ENCODE assay signal across 8 mouse cellular contexts in the genomic region with DNA sequence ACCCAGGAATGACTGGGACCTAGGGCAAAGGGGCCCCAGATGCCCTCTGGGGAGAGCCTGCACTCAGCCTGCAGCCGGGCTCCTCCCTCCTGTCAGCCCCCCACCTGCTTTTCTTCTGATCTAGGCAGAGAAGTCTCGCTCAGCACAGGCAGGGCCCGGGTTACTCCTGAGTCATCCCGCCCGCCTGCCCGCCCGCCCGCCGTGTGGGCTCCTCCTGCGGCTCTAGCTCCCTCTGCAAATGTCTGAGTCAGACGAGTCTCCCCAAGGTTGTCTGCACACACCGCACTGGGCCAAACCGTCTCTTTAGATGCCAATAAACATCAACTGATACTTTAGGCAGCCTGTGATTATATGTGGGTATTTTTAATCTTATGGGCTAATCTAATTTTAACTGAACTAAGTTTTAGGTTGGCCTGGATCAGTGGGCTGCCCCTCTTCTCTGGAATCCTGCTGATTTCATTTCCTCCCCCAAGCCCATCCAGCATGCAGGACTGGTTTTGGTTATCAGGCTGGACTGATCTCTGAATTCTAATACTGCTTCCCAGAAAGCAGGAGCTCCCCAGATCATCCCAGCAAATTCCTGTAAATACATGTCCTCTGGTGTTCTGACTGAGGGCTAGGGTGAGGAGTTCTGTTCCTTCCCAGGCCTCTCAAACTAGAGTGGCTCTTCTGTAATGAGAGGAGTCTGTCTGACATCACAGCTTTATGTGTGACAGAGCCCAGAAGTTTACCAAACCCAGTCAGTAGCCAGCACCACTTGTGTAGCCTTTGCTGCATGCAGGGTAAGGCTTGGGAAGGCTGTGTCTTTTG. TPM values are rescaled to one million over a fixed set of nuclear protein-coding genes. Genes with fewer than 3 reads are reported as not detected.
DNase-seq lines count a peak whose midpoint lies in the region; ATAC-seq and TF ChIP-seq lines count a peak whose summit lies in the region.

No protein-coding gene starts in this region.

- WGBS in hindbrain, embryonic 15.5 days: 10% methylated on average over 13 of the region's 13 CpGs
- WGBS in midbrain, embryonic 15.5 days: 8% methylated on average over 13 of the region's 13 CpGs

- no peaks in the 10 kb centered on the region for H3K9me3 ChIP-seq in hindbrain, embryonic 15.5 days
- H3K9me3 ChIP-seq in midbrain, embryonic 15.5 days: no peaks in the 10 kb centered on the region

- H3K4me1 ChIP-seq in testis, adult 2 months (ENCODE audit: control insufficient read depth, insufficient read depth, low read length): no peaks in the 10 kb centered on the region; the same call in 1 of the 2 replicates
- peaks cover 34% of the 10 kb centered on the region for H3K4me1 ChIP-seq in embryonic fibroblast, embryonic 13.5 days (ENCODE audit: control insufficient read depth, insufficient read depth, low read length)
- peaks cover 43% of the 10 kb centered on the region for H3K4me1 ChIP-seq in hindbrain, embryonic 15.5 days (replicated peaks)
- peaks cover 37% of the 10 kb centered on the region for H3K4me1 ChIP-seq in midbrain, embryonic 15.5 days

- DNase-seq in frontal cortex, postnatal 36 days (ENCODE audit: low spot score in 2 of 2): no peak
- DNase-seq in testis, postnatal 14 days (ENCODE audit: low spot score): no peak
- DNase-seq in yolk sac, embryonic 10.5 days (ENCODE audit: low spot score): peak; percentile 62

- peak overlapping the region; percentile 66 for H3K27ac ChIP-seq in testis, adult 2 months (ENCODE audit: control insufficient read depth, insufficient read depth, low read depth, low read length)
- peak overlapping the region; percentile 95 for H3K27ac ChIP-seq in embryonic fibroblast, embryonic 13.5 days (ENCODE audit: insufficient read depth, low read length)
- H3K27ac ChIP-seq in hindbrain, embryonic 15.5 days (replicated peaks): 0 out of 2 replicates have a peak overlapping the region, but pooled peaks have one; percentile 12
- H3K27ac ChIP-seq in midbrain, embryonic 15.5 days: no peak overlapping the region

- H3K9ac ChIP-seq in hindbrain, embryonic 15.5 days: no peak overlapping the region
- 0 out of 2 replicates have a peak overlapping the region, but pooled peaks have one; percentile 9 for H3K9ac ChIP-seq in midbrain, embryonic 15.5 days

- no peak for TF ChIP-seq POLR2A in testis, adult 2 months (IDR thresholded peaks at IDR 0.05; ENCODE audit: control insufficient read depth, low read depth, low read length)
- TF ChIP-seq POLR2A in embryonic fibroblast, embryonic 13.5 days (IDR thresholded peaks at IDR 0.05; ENCODE audit: low read depth, low read length): no peak

- H3K36me3 ChIP-seq in testis, adult 2 months (ENCODE audit: control insufficient read depth, insufficient read depth, low read length): no peaks in the 10 kb centered on the region
- H3K36me3 ChIP-seq in hindbrain, embryonic 15.5 days: no peaks in the 10 kb centered on the region
- H3K36me3 ChIP-seq in midbrain, embryonic 15.5 days (replicated peaks): no peaks in the 10 kb centered on the region

- no peak overlapping the region for H3K4me3 ChIP-seq in testis, adult 2 months (ENCODE audit: control insufficient read depth, low read depth, low read length)
- H3K4me3 ChIP-seq in embryonic fibroblast, embryonic 13.5 days (ENCODE audit: insufficient read depth, low read length): no peak overlapping the region
- no peak overlapping the region for H3K4me3 ChIP-seq in hindbrain, embryonic 15.5 days
- no peak overlapping the region for H3K4me3 ChIP-seq in midbrain, embryonic 15.5 days

- no peak for TF ChIP-seq CTCF in testis, adult 2 months (IDR thresholded peaks at IDR 0.05; ENCODE audit: control insufficient read depth, insufficient read depth, insufficient replicate concordance, low read depth, low read length)
- no peak for TF ChIP-seq CTCF in embryonic fibroblast, embryonic 13.5 days (IDR thresholded peaks at IDR 0.05; ENCODE audit: borderline replicate concordance, insufficient read depth, low read length)

- H3K27me3 ChIP-seq in testis, adult 2 months (ENCODE audit: control insufficient read depth, insufficient read depth, low read length): no peaks in the 10 kb centered on the region
- no peaks in the 10 kb centered on the region for H3K27me3 ChIP-seq in hindbrain, embryonic 15.5 days
- H3K27me3 ChIP-seq in midbrain, embryonic 15.5 days (replicated peaks): no peaks in the 10 kb centered on the region

- no peak overlapping the region for H3K4me2 ChIP-seq in hindbrain, embryonic 15.5 days
- H3K4me2 ChIP-seq in midbrain, embryonic 15.5 days: no peak overlapping the region

- peak; percentile 86 for ATAC-seq in frontal cortex, adult (ENCODE audit: low TSS enrichment)
- no peak for ATAC-seq in hindbrain, embryonic 15.5 days (ENCODE audit: low FRiP score, low read depth)
- ATAC-seq in midbrain, embryonic 15.5 days (replicated peaks): no peak

RNA-seq across cellular contexts. Expression of gene Slc9a1, which starts 8.9 kb away (rescaled TPM):
- polyA plus RNA-seq in testis, adult 2 months (2012; rRNA removed): 48.4 and 59.6 TPM in 2 replicates
- polyA plus RNA-seq in embryonic fibroblast, embryonic 13.5 days (2011; ENCODE audit: insufficient read length, low read depth, missing spikeins): 26.2 and 34.7 TPM in 2 replicates
- polyA plus RNA-seq in hindbrain, embryonic 15.5 days (2015; fragmentation: Nextera tagmentation; extraction: Ambion mirVana): 8.1 and 10.1 TPM in 2 replicates
- polyA plus RNA-seq in midbrain, embryonic 15.5 days (2015; fragmentation: Nextera tagmentation; extraction: Ambion mirVana): 9.9 and 11.1 TPM in 2 replicates

RNA-seq across cellular contexts. Expression of gene Wdtc1, which starts 25.2 kb away (rescaled TPM):
- polyA plus RNA-seq in testis, adult 2 months (2012; rRNA removed): 323 and 338 TPM in 2 replicates
- 21.2 and 21.7 TPM in 2 replicates for polyA plus RNA-seq in embryonic fibroblast, embryonic 13.5 days (2011; ENCODE audit: insufficient read length, low read depth, missing spikeins)
- 22.7 and 24.0 TPM in 2 replicates for polyA plus RNA-seq in hindbrain, embryonic 15.5 days (2015; fragmentation: Nextera tagmentation; extraction: Ambion mirVana)
- 23.2 and 26.3 TPM in 2 replicates for polyA plus RNA-seq in midbrain, embryonic 15.5 days (2015; fragmentation: Nextera tagmentation; extraction: Ambion mirVana)

Comparison
In these comparisons a context has a peak if more than half of its experiments do, and no peak if none do; other contexts are left out.
1. RNA of gene Wdtc1, which starts 25.2 kb away (polyA plus RNA-seq): 323 to 338 TPM in testis, adult 2 months; 22.7 to 24.0 TPM in hindbrain, embryonic 15.5 days, 23.2 to 26.3 TPM in midbrain, embryonic 15.5 days and 21.2 to 21.7 TPM in embryonic fibroblast, embryonic 13.5 days; every median in the first group is over 10 times any median in the second.